Mouse (Mus musculus) midbrain, embryonic 14.5 days (tissue): Measurements from ENCODE around the gene Efcab9. TPM values are rescaled to one million over a fixed set of nuclear protein-coding genes. Genes with fewer than 3 reads are reported as not detected.

ENCODE experiments used
- ATAC-seq: fragments of 200-750 bp; cut with Nextera tagmentation; 2 replicates; pipeline ENCODE4 v1.8.0; 2017; ENCODE audit warnings: moderate number of reproducible peaks, moderate library complexity; ENCODE audit not compliant: low FRiP score, low TSS enrichment
- DNase-seq: peaks from one replicate; pipeline ENCODE4 v3.0.0-alpha.2; 2015
- H3K27ac ChIP-seq: fragments of 300-500 bp; sonication (generic); replicated peaks from 2 replicates; pipeline ENCODE4 v1.5.1; 2014; ENCODE audit warnings: mild to moderate bottlenecking, low read depth, low read length, moderate library complexity
- H3K27me3 ChIP-seq: fragments of 300-500 bp; sonication (generic); 2 replicates; pipeline ENCODE4 v1.6.1; 2014; ENCODE audit warnings: low read length, control low read depth, mixed read lengths; ENCODE audit not compliant: control insufficient read depth, insufficient read depth
- H3K36me3 ChIP-seq: fragments of 300-500 bp; sonication (generic); 2 replicates; pipeline ENCODE4 v1.6.1; 2014; ENCODE audit warnings: low read length, control low read depth; ENCODE audit not compliant: control insufficient read depth, insufficient read depth
- H3K4me1 ChIP-seq: fragments of 300-500 bp; sonication (generic); 2 replicates; pipeline ENCODE4 v1.6.1; 2014; ENCODE audit warnings: mild to moderate bottlenecking, antibody characterized with exemption, low read length, control low read depth; ENCODE audit not compliant: control insufficient read depth, insufficient read depth
- H3K4me2 ChIP-seq: fragments of 300-500 bp; sonication (generic); 2 replicates; pipeline ENCODE4 v1.6.1; 2014; ENCODE audit warnings: mild to moderate bottlenecking, low read length, moderate library complexity
- H3K4me3 ChIP-seq: fragments of 300-500 bp; sonication (generic); replicated peaks from 2 replicates; pipeline ENCODE4 v1.5.1; 2014; ENCODE audit warnings: low read depth, low read length
- H3K9ac ChIP-seq: fragments of 300-500 bp; sonication (generic); replicated peaks from 2 replicates; pipeline ENCODE4 v1.6.1; 2014; ENCODE audit warnings: mild to moderate bottlenecking, low read length, moderate library complexity
- H3K9me3 ChIP-seq: fragments of 300-500 bp; sonication (generic); 2 replicates; pipeline ENCODE4 v1.6.1; 2016; ENCODE audit warnings: low read length, control low read depth, mixed read lengths; ENCODE audit not compliant: control insufficient read depth
- WGBS: fragments of 180-500 bp; shearing (Covaris S2); extraction: QIAGEN DNeasy Blood & Tissue Kit; methylation state at CpG from one replicate; pipeline ENCODE4 v1.1.7; 2014; 5-methylcytosine and 5-hydroxymethylcytosine counted together
- polyA plus RNA-seq: library from polyadenylated mRNA; unstranded; fragments of >200 nt; fragmentation: Nextera tagmentation; extraction: Ambion mirVana; gene quantifications from 2 replicates; pipeline ENCODE4 v1.2.1, GENCODE M21; 2014

Efcab9 gene
- polyA plus RNA-seq, 1 experiment from 2014 or later, result not detected

DNA sequence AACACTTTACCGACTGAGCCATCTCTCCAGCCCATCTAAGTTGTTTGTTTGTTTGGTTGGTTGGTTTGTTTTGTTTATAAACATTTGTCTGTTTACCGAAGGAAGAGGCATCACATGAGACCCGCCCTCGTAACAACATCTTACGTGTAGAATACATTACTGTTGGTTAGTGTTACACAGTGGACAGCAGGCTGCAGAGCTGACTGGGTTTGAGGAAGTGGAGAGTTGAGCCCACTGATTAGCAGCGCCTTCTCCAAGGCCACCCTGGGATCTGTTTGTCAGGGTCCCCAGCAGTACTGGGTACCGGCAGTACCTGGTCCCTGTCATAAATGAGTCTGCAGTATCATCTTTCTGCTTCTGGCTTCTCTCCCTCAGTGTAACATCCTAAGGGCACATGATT lies 36.2 kb upstream of the Efcab9 start:
- no peak for ATAC-seq
- Histone ChIP-seq H3K4me1 (no peaks in the 10 kb centered on the region), H3K27ac (no peak overlapping the region), H3K27me3 (no peaks in the 10 kb centered on the region), H3K4me2 (no peak overlapping the region), H3K4me3 (no peak overlapping the region), H3K36me3 (no peaks in the 10 kb centered on the region), H3K9ac (no peak overlapping the region), H3K9me3 (no peaks in the 10 kb centered on the region)
- DNase-seq, result no peak
- 92% methylated on average over 7 of the region's 7 CpGs for WGBS

- Histone ChIP-seq H3K27me3 (no peaks in the 10 kb centered on the region), H3K9me3 (no peaks in the 10 kb centered on the region), H3K9ac (no peak overlapping the region), H3K4me2 (no peak overlapping the region), H3K4me3 (no peak overlapping the region), H3K36me3 (no peaks in the 10 kb centered on the region), H3K27ac (no peak overlapping the region), H3K4me1 (no peaks in the 10 kb centered on the region)
- ATAC-seq, result peak; percentile 14; the same call in 1 of the 2 replicates
- 88% methylated on average over 10 of the region's 10 CpGs for WGBS
- DNase-seq, result no peak
Observed at GRCm38 (mm10) chr11:32567000-32567855, 35.3 kb upstream of the Efcab9 start.

DNA sequence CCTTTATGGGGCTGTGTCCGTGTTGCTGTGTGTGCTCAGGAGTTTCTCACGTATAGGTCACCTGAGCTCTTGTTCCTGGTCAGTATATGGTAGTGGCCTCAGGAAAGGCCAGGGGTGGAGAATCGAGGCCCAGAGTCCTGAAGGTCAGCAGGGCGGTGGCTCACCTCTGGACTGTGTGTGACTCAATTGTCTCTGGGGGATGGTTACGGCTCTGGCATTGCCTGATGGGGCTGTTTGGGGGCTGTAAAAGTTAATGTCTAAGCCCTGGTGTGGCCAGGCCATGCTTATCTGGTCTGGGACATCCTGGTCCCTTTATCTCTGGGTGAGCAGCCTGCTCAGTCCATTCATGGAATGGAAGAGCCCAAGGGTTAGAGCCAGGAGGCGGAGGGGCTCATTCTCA lies 34.3 kb upstream of the Efcab9 start:
- no peaks in the 10 kb centered on the region for H3K9me3 ChIP-seq
- no peaks in the 10 kb centered on the region for H3K36me3 ChIP-seq
- 90% methylated on average over 6 of the region's 6 CpGs for WGBS
- no peak overlapping the region for H3K4me2 ChIP-seq
- no peaks in the 10 kb centered on the region for H3K27me3 ChIP-seq
- no peak overlapping the region for H3K9ac ChIP-seq
- H3K4me1 ChIP-seq, result no peaks in the 10 kb centered on the region
- H3K4me3 ChIP-seq, result no peak overlapping the region
- no peak overlapping the region for H3K27ac ChIP-seq
- DNase-seq, result no peak
- no peak for ATAC-seq

DNA sequence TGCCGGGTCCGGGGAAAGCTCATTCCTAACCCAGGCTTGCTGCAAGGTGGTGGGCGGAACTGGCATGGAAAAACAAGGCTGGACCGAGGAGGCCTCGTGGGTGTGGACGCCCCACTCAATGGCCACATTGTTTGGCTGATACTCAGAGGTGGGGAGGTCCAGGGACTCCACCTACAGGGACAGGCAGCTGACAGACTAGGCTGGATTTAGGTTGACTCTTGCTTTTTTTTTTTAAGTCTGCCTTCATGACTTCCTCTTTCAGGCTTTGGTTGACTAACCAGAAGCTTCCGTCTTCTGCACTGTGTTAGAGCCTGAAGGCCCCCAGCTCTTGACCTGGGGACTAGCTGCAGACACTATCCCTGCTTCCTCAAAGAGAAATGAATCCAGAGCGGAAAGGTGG lies 33.2 kb upstream of the Efcab9 start:
- Histone ChIP-seq H3K27ac (no peak overlapping the region), H3K9ac (no peak overlapping the region), H3K4me3 (no peak overlapping the region), H3K9me3 (no peaks in the 10 kb centered on the region), H3K4me2 (no peak overlapping the region), H3K4me1 (no peaks in the 10 kb centered on the region), H3K36me3 (no peaks in the 10 kb centered on the region), H3K27me3 (no peaks in the 10 kb centered on the region)
- DNase-seq, result no peak
- WGBS, result 58% methylated on average over 8 of the region's 8 CpGs
- no peak for ATAC-seq

GRCm38 (mm10) chr11:32564629-32565028 lies 32.7 kb upstream of the Efcab9 start:
- Histone ChIP-seq H3K9me3 (no peaks in the 10 kb centered on the region), H3K27ac (no peak overlapping the region), H3K4me3 (no peak overlapping the region), H3K27me3 (no peaks in the 10 kb centered on the region), H3K4me2 (no peak overlapping the region), H3K36me3 (no peaks in the 10 kb centered on the region), H3K4me1 (no peaks in the 10 kb centered on the region), H3K9ac (no peak overlapping the region)
- no peak for ATAC-seq
- 71% methylated on average over 4 of the region's 4 CpGs for WGBS
- no peak for DNase-seq

DNA sequence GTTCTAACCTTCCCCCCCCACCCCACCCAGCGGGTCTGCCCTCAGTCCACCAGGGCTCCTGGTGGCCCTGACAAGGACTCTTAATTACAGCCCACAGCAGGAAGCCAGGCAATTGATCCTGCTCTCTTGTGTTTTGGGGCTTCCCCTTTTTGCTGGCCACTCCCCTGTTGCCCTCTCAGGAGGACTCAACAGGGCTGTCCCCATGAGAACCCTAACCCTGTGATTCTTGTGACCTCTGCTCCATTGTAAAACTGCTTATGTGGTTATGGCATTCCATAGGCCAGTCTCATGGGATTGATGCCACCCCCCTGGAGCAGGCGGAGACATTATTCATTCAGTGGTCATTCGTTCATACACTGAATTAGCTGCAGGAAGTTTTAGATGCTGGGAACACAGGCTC lies 31.8 kb upstream of the Efcab9 start:
- ATAC-seq, result no peak
- WGBS, result 29% methylated on average over 3 of the region's 3 CpGs

DNA sequence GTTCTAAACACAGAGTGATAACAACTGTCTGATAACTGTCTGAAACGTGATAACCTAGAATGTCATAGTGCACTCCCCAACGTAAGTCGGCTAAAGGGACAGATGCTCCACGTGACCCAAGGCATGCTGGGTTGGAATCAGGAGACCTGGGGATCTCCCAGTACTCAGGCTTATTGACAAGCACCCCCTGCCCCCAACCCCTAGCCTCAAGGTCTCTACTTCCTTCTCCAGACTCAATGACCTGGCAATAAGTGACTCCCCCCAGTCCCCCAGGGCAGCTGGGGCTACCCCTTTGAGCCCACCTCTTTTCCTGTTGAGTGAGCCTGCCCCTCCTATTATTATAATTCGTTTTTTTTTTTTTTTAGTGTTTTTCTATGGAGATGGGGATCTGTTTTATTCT lies 30.8 kb upstream of the Efcab9 start:
- ATAC-seq (no peak), DNase-seq (no peak)
- Histone ChIP-seq H3K27me3 (no peaks in the 10 kb centered on the region), H3K36me3 (no peaks in the 10 kb centered on the region), H3K4me1 (no peaks in the 10 kb centered on the region), H3K9me3 (no peaks in the 10 kb centered on the region), H3K4me3 (no peak overlapping the region), H3K4me2 (no peak overlapping the region), H3K27ac (no peak overlapping the region), H3K9ac (no peak overlapping the region)
- WGBS, result 67% methylated on average over 5 of the region's 5 CpGs

More for the DNA sequence above, 31.8 kb upstream of the Efcab9 start:
- no peak overlapping the region for H3K4me3 ChIP-seq
- H3K4me1 ChIP-seq, result no peaks in the 10 kb centered on the region
- H3K27me3 ChIP-seq, result no peaks in the 10 kb centered on the region
- no peak for DNase-seq
- H3K27ac ChIP-seq, result no peak overlapping the region
- no peaks in the 10 kb centered on the region for H3K9me3 ChIP-seq
- no peak overlapping the region for H3K9ac ChIP-seq
- H3K4me2 ChIP-seq, result no peak overlapping the region
- no peaks in the 10 kb centered on the region for H3K36me3 ChIP-seq

DNA sequence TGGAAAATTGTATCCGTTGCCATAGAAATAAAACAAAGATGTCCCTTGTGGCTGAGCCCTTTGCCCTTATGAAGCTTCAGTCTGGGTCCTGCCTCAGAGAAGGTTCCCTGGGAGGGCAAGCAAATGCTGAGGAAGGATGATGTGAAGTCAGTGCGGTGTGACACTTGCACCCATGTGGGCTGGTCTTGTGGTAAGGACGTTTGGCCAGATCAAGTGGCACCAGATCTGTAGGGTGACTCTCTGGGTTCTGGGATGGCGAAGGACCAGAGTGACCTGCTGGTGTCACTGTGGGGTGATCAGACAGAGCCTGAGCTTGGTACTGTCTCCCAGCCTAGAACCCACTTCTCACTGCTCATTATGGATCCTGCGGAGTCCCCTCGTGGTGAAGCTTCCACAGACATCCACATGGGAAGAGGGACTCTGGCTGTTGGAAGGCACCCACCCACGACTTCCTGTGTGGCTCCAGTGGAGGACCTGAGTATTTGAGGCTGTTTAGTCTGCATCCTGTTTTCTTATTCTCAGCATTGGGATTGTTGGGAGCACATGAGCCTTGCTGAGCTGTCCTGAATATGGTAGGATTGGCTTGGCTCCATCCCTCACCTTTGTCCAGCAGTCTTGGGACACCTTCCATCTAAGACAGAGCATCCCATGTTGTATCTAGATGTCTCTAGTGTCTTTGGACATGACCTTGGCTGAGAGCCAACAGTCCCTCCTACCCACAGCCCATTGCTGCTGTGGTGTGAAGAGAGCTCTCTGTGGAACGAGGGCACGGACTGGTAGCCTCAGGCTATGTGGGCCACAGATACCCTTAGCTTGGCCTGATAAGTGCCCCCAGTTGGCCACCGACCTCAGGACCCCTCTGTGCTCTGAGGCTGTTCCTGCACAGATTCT lies 29.8 kb upstream of the Efcab9 start:
- no peaks in the 10 kb centered on the region for H3K4me1 ChIP-seq
- H3K4me3 ChIP-seq, result no peak overlapping the region
- no peaks in the 10 kb centered on the region for H3K9me3 ChIP-seq
- 72% methylated on average over 10 of the region's 10 CpGs for WGBS
- H3K27ac ChIP-seq, result no peak overlapping the region
- no peak for DNase-seq
- H3K27me3 ChIP-seq, result no peaks in the 10 kb centered on the region
- H3K4me2 ChIP-seq, result no peak overlapping the region
- H3K9ac ChIP-seq, result no peak overlapping the region
- ATAC-seq, result no peak
- no peaks in the 10 kb centered on the region for H3K36me3 ChIP-seq
